Mouse (Mus musculus) stomach, embryonic 16.5 days (tissue): Measurements from ENCODE around the gene Sash3. TPM values are rescaled to one million over a fixed set of nuclear protein-coding genes. Genes with fewer than 3 reads are reported as not detected.

Source experiments
- ATAC-seq: fragments of 200-750 bp; cut with Nextera tagmentation; 2 replicates; pipeline ENCODE4 v1.8.0; 2017; ENCODE audit warnings: moderate number of reproducible peaks, moderate TSS enrichment; ENCODE audit not compliant: insufficient read depth, low FRiP score
- H3K27ac ChIP-seq: fragments of 300-500 bp; sonication (generic); 2 replicates; pipeline ENCODE4 v1.5.1; 2014; ENCODE audit warnings: low read length
- H3K27me3 ChIP-seq: fragments of 300-500 bp; sonication (generic); 2 replicates; pipeline ENCODE4 v1.6.1; 2014; ENCODE audit warnings: low read length, control low read depth, mixed read lengths; ENCODE audit not compliant: control insufficient read depth, insufficient read depth
- H3K36me3 ChIP-seq: fragments of 300-500 bp; sonication (generic); 2 replicates; pipeline ENCODE4 v1.6.1; 2014; ENCODE audit warnings: low read length; ENCODE audit not compliant: control insufficient read depth, insufficient read depth
- H3K4me1 ChIP-seq: fragments of 300-500 bp; sonication (generic); 2 replicates; pipeline ENCODE4 v1.6.1; 2014; ENCODE audit warnings: low read length, control low read depth, mixed read lengths; ENCODE audit not compliant: control insufficient read depth, insufficient read depth
- H3K4me2 ChIP-seq: fragments of 300-500 bp; sonication (generic); 2 replicates; pipeline ENCODE4 v1.6.1; 2014; ENCODE audit warnings: low read depth, low read length, mixed read lengths
- H3K4me3 ChIP-seq: fragments of 300-500 bp; sonication (generic); replicated peaks from 2 replicates; pipeline ENCODE4 v1.5.1; 2014; ENCODE audit warnings: mild to moderate bottlenecking, low read length
- H3K9ac ChIP-seq: fragments of 300-500 bp; sonication (generic); 2 replicates; pipeline ENCODE4 v1.6.1; 2014; ENCODE audit warnings: low read length
- H3K9me3 ChIP-seq: fragments of 300-500 bp; sonication (generic); replicated peaks from 2 replicates; pipeline ENCODE4 v1.6.1; 2016; ENCODE audit warnings: low read length, control low read depth; ENCODE audit not compliant: control insufficient read depth
- whole genome bisulfite sequencing: fragments of 180-500 bp; shearing (Covaris S2); extraction: QIAGEN DNeasy Blood & Tissue Kit; methylation state at CpG from one replicate; pipeline ENCODE4 v1.1.7; 2014; 5-methylcytosine and 5-hydroxymethylcytosine counted together
- polyA plus RNA-seq: library from polyadenylated mRNA; unstranded; fragments of >200 nt; fragmentation: Nextera tagmentation; extraction: Ambion mirVana; gene quantifications from 2 replicates; pipeline ENCODE4 v1.2.1, GENCODE M21; 2015

Gene Sash3
- polyA plus RNA-seq, 1 experiment from 2014 or later = 5.0 TPM

- Histone ChIP-seq H3K4me3 (no peak overlapping the region), H3K9me3 (no peaks in the 10 kb centered on the region), H3K4me2 (no peak overlapping the region), H3K36me3 (no peaks in the 10 kb centered on the region), H3K27me3 (no peaks in the 10 kb centered on the region), H3K27ac (peak overlapping the region; percentile 67), H3K9ac (no peak overlapping the region), H3K4me1 (no peaks in the 10 kb centered on the region)
- WGBS = 51% methylated on average over 7 of the region's 7 CpGs
- no peak for ATAC-seq
These were observed 7.5 kb upstream of the Sash3 start for GRCm38 (mm10) chrX:48138539-48139275.

GRCm38 (mm10) chrX:48139368-48140285, 6.6 kb upstream of the Sash3 start:
- Histone ChIP-seq H3K9me3 (no peaks in the 10 kb centered on the region), H3K9ac (no peak overlapping the region), H3K27me3 (no peaks in the 10 kb centered on the region), H3K4me1 (no peaks in the 10 kb centered on the region), H3K36me3 (no peaks in the 10 kb centered on the region), H3K27ac (peak overlapping the region; percentile 67), H3K4me3 (no peak overlapping the region), H3K4me2 (no peak overlapping the region)
- WGBS = 52% methylated on average over 14 of the region's 14 CpGs
- no peak for ATAC-seq

GRCm38 (mm10) chrX:48140286-48140877, 5.9 kb upstream of the Sash3 start:
- Histone ChIP-seq H3K4me3 (no peak overlapping the region), H3K9me3 (no peaks in the 10 kb centered on the region), H3K4me2 (no peak overlapping the region), H3K27ac (peak overlapping the region; percentile 67), H3K36me3 (no peaks in the 10 kb centered on the region), H3K27me3 (no peaks in the 10 kb centered on the region), H3K4me1 (no peaks in the 10 kb centered on the region), H3K9ac (no peak overlapping the region)
- no peak for ATAC-seq
- 25% methylated on average over 3 of the region's 3 CpGs for WGBS

- Histone ChIP-seq H3K4me2 (no peak overlapping the region), H3K27ac (peak overlapping the region; percentile 41; the same call in 1 of the 2 replicates)
- no peak for ATAC-seq
These were observed 4.8 kb upstream of the Sash3 start for GRCm38 (mm10) chrX:48141481-48141880.

GRCm38 (mm10) chrX:48143415-48144335, 2.6 kb upstream of the Sash3 start:
- Histone ChIP-seq H3K9me3 (no peaks in the 10 kb centered on the region), H3K27ac (peak overlapping the region; percentile 67), H3K36me3 (no peaks in the 10 kb centered on the region), H3K4me1 (no peaks in the 10 kb centered on the region), H3K27me3 (no peaks in the 10 kb centered on the region), H3K4me3 (peak overlapping the region; percentile 26), H3K4me2 (peak overlapping the region; percentile 45), H3K9ac (peak overlapping the region; percentile 52)
- 45% methylated on average over 26 of the region's 26 CpGs for WGBS
- ATAC-seq = peak; percentile 34; the same call in 1 of the 2 replicates

More at GRCm38 (mm10) chrX:48141481-48141880, 4.8 kb upstream of the Sash3 start:
- WGBS = 52% methylated on average over 6 of the region's 6 CpGs
- no peaks in the 10 kb centered on the region for H3K9me3 ChIP-seq
- no peak overlapping the region for H3K9ac ChIP-seq
- H3K36me3 ChIP-seq = no peaks in the 10 kb centered on the region
- no peak overlapping the region for H3K4me3 ChIP-seq
- no peaks in the 10 kb centered on the region for H3K4me1 ChIP-seq
- no peaks in the 10 kb centered on the region for H3K27me3 ChIP-seq

GRCm38 (mm10) chrX:48147226-48147625, 990 bp downstream of the Sash3 start:
- no peak overlapping the region for H3K27ac ChIP-seq
- ATAC-seq = no peak
- H3K4me2 ChIP-seq = no peak overlapping the region
- H3K27me3 ChIP-seq = no peaks in the 10 kb centered on the region
- H3K4me3 ChIP-seq = no peak overlapping the region; the same call in 1 of the 2 replicates
- WGBS = 73% methylated on average over 2 of the region's 2 CpGs
- no peaks in the 10 kb centered on the region for H3K9me3 ChIP-seq
- no peaks in the 10 kb centered on the region for H3K36me3 ChIP-seq
- H3K9ac ChIP-seq = no peak overlapping the region
- H3K4me1 ChIP-seq = no peaks in the 10 kb centered on the region

- no peak for ATAC-seq
- Histone ChIP-seq H3K4me2 (no peak overlapping the region), H3K4me1 (no peaks in the 10 kb centered on the region), H3K36me3 (no peaks in the 10 kb centered on the region), H3K27me3 (no peaks in the 10 kb centered on the region), H3K27ac (no peak overlapping the region), H3K9me3 (no peaks in the 10 kb centered on the region), H3K4me3 (no peak overlapping the region; the same call in 1 of the 2 replicates), H3K9ac (no peak overlapping the region)
- WGBS = 78% methylated on average over 7 of the region's 7 CpGs
These were observed 1.5 kb downstream of the Sash3 start for GRCm38 (mm10) chrX:48147741-48148186.

- Histone ChIP-seq H3K9ac (no peak overlapping the region), H3K4me3 (no peak overlapping the region), H3K4me1 (no peaks in the 10 kb centered on the region), H3K27me3 (no peaks in the 10 kb centered on the region), H3K9me3 (no peaks in the 10 kb centered on the region), H3K36me3 (no peaks in the 10 kb centered on the region), H3K4me2 (no peak overlapping the region), H3K27ac (no peak overlapping the region)
- no peak for ATAC-seq
- 75% methylated on average over 7 of the region's 7 CpGs for WGBS
These were observed 5.9 kb downstream of the Sash3 start for GRCm38 (mm10) chrX:48152106-48152505.
